Mouse (Mus musculus) cortical plate, adult 2 months (tissue): Measurements from ENCODE around the gene Tia1.

Experiments
- CTCF ChIP-seq: fragments of 200-500 bp; IDR thresholded peaks from 2 replicates; pipeline ENCODE4 v1.5.1; 2011; ENCODE audit warnings: mild to moderate bottlenecking, control low read depth, low read length; ENCODE audit not compliant: insufficient read depth; ENCODE audit errors: extremely low read depth
- POLR2A ChIP-seq: fragments of 200-500 bp; IDR thresholded peaks from 2 replicates; pipeline ENCODE4 v1.6.1; 2011; ENCODE audit warnings: mild to moderate bottlenecking, low read length, control low read depth; ENCODE audit not compliant: insufficient read depth; ENCODE audit errors: extremely low read depth

- TF ChIP-seq CTCF (no peak), POLR2A (peak; percentile 69)
These were observed at the start of gene Tia1 for GRCm38 (mm10) chr6:86404100-86404861.
